Mouse (Mus musculus): ENCODE measurements around the gene Ctu2. TPM values are rescaled to one million over a fixed set of nuclear protein-coding genes. Genes with fewer than 3 reads are reported as not detected.

Gene Ctu2
- total and polyA plus RNA-seq, 3 experiments: 8.8 to 19.4 (median 10.9) TPM

DNA sequence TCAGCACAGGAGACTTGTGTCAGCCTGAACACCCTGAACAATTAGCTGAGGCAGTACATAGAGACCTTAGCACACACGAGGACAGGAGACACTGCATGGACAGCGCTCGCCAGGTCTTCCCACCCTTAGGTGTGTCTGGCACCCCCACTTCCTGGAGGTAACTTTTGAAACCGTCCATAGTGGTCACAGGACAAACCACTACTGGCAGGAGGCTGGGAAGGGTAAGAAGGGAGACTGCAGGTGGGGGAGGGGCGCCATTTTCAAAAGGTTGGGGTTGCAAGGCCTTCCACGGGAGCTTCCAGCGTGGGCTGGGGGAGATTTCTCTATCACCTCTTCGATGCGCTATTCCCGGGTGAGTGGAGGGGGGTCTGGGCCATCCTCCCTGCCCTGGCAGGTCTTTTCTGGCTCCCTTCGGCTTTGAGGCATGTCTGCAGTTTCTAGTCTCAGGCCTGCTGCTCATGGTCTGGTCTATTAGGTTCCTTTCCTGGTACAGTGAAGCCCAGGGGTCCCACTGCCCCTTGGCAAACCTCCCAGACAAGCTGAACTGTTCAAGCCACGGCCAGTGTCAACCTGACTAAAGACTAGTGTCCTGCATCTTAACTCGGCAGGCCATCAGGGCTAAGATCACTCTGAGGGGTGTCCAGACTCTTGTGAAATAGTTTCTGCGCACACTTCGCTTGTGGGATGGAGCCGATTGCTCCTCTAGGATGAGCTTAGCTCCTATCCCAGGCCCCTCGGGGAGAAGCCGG is 44.1 kb upstream of the Ctu2 start:
- peaks cover 72% of the 10 kb centered on the region for H3K4me1 ChIP-seq (ENCODE audit: insufficient read depth, low read depth, low read length)
- DNase-seq (ENCODE audit: low spot score): peak; percentile 54
- H3K36me3 ChIP-seq (replicated peaks): peaks cover 72% of the 10 kb centered on the region

DNA sequence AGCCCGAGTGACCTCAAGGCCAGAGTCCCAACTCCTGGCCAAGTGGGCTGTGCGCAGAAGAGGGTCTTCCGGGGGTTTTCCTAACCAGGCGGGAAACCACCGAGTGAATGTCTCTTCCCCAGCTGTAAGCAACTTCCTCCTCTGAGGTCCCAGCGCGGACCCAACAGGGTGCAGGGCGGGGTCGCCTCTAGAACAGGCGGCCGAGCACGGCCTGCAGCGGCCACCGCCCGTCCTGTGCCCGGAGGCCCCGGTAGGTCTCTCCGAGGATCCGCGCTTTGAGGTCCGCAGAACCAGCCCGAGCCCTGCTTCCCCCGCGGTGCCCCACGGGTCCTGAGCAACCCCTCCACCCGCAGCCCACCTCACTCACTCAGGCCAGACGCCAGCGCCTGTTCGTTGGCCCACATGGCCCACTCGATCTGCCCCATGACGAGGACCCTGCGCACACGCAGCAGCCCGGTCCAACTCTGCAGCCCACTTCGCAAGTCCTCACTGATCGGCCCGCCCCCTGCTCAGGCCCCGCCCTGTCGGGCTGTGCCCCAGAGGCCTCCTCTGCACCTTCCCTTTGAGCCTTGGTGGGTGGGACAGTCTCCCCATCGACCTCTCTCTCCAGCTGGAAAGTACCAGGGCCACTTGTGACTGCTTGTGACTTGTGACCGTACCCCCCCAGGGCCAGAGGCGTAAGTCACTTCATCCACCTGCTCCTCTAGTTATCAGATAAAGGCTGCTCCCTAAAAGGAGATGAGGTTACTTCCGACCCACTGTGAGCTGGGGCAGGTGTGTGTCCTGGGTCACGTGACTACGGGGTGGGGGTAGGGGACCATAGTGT is 43.3 kb upstream of the Ctu2 start, which contains the start of gene Cyba:
Gene Cyba, minus strand, starts transcription at position 488 of the 826 bp plus-strand sequence.
- Histone ChIP-seq H3K9me3 (replicated peaks) (peaks cover 3% of the 10 kb centered on the region), H3K4me1 (ENCODE audit: insufficient read depth, low read depth, low read length) (peaks cover 78% of the 10 kb centered on the region), H3K36me3 (replicated peaks) (peaks cover 72% of the 10 kb centered on the region), H3K4me3 (ENCODE audit: low read depth, low read length) (peak within 1 kb of the TSS; percentile 78), H3K27me3 (ENCODE audit: insufficient read depth, low read length) (no peaks in the 10 kb centered on the region)
- ATAC-seq (ENCODE audit: extremely low read depth, insufficient number of reproducible peaks, low FRiP score, poor library complexity, severe bottlenecking) (peak; percentile 64), DNase-seq (ENCODE audit: low spot score) (peak; percentile 86)
- TF ChIP-seq CTCF (IDR thresholded peaks at IDR 0.05; ENCODE audit: low read depth, low read length) (no peak), GATA2 (IDR thresholded peaks at IDR 0.05; ENCODE audit: borderline replicate concordance, low read depth, low read length) (no peak), POLR2AphosphoS5 (IDR thresholded peaks at IDR 0.05; ENCODE audit: insufficient replicate concordance, low read depth, low read length) (no peak), GATA1 (IDR thresholded peaks at IDR 0.05; ENCODE audit: borderline replicate concordance, low read length) (no peak), TAL1 (conservative IDR thresholded peaks at IDR 0.05; ENCODE audit: low read depth, low read length) (no peak)

More for the DNA sequence above, 44.1 kb upstream of the Ctu2 start:
- Histone ChIP-seq H3K4me3 (ENCODE audit: low read depth, low read length) (peak overlapping the region; percentile 78), H3K9me3 (replicated peaks) (peaks cover 3% of the 10 kb centered on the region), H3K27me3 (ENCODE audit: insufficient read depth, low read length) (no peaks in the 10 kb centered on the region)
- no peak for ATAC-seq (ENCODE audit: extremely low read depth, insufficient number of reproducible peaks, low FRiP score, poor library complexity, severe bottlenecking)
- no peak for TF ChIP-seq GATA2 (IDR thresholded peaks at IDR 0.05; ENCODE audit: borderline replicate concordance, low read depth, low read length)
- TF ChIP-seq CTCF (IDR thresholded peaks at IDR 0.05; ENCODE audit: low read depth, low read length): no peak
- no peak for TF ChIP-seq TAL1 (conservative IDR thresholded peaks at IDR 0.05; ENCODE audit: low read depth, low read length)
- TF ChIP-seq POLR2AphosphoS5 (IDR thresholded peaks at IDR 0.05; ENCODE audit: insufficient replicate concordance, low read depth, low read length): no peak
- no peak for TF ChIP-seq GATA1 (IDR thresholded peaks at IDR 0.05; ENCODE audit: borderline replicate concordance, low read length)

DNA sequence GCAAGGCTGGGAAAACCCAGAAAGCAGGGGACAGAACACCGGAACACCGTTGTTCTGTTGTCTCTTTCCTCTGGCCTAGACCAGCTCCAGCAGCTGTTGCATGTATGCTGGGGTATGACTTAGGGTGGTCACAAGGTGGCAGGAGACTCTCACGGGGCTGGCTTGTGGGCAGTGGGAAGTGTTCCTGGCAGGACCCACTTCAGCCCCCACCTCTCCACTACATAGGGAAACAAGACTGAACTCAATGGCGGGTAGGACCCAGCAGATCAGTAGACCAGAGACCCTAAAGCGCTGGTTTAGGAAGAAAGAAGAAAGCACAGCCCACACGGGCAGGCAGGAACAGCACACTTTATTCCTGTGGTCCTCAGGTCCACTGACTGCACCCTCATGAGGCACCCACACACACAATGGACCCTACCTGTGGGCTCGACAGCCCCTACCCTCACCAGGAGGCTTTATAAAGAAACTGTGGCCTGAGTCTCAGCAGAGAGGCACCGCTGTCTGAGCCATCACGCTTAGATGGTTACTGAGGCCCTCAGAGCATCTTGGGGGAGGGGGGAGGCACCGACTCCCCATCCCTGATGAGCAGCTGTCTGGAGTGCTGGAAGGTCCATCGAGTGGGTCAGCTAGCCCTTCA is 42.6 kb upstream of the Ctu2 start:
- Histone ChIP-seq H3K27me3 (ENCODE audit: insufficient read depth, low read length) (no peaks in the 10 kb centered on the region), H3K36me3 (replicated peaks) (peaks cover 72% of the 10 kb centered on the region), H3K4me3 (ENCODE audit: low read depth, low read length) (peak overlapping the region; percentile 78), H3K4me1 (ENCODE audit: insufficient read depth, low read depth, low read length) (peaks cover 78% of the 10 kb centered on the region), H3K9me3 (replicated peaks) (peaks cover 3% of the 10 kb centered on the region)
- DNase-seq (ENCODE audit: low spot score): no peak
- no peak for TF ChIP-seq TAL1 (conservative IDR thresholded peaks at IDR 0.05; ENCODE audit: low read depth, low read length)
- TF ChIP-seq GATA1 (IDR thresholded peaks at IDR 0.05; ENCODE audit: borderline replicate concordance, low read length): no peak
- TF ChIP-seq CTCF (IDR thresholded peaks at IDR 0.05; ENCODE audit: low read depth, low read length): no peak
- TF ChIP-seq GATA2 (IDR thresholded peaks at IDR 0.05; ENCODE audit: borderline replicate concordance, low read depth, low read length): no peak
- no peak for TF ChIP-seq POLR2AphosphoS5 (IDR thresholded peaks at IDR 0.05; ENCODE audit: insufficient replicate concordance, low read depth, low read length)
- 0 out of 2 replicates have a peak, but pooled peaks have one; percentile 12 for ATAC-seq (ENCODE audit: extremely low read depth, insufficient number of reproducible peaks, low FRiP score, poor library complexity, severe bottlenecking)

DNA sequence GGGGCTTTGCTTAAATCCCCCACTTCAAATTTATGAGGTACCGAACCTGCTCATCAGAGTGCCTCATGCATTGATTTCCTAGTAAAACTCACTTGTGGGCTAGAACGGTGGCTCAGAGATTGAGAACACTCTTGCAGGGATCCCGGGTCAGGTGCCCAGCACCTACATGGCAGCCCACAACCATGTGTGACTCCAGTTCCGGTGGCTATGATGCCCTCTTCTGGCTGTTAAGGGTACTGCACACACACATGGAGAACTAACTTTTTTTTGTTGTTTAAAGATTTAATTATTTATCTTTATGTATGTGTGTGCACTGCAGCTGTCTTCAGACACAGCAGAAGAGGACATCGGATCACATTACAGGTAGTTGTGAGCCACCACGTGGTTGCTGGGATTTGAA is 40.6 kb upstream of the Ctu2 start:
- Histone ChIP-seq H3K9me3 (replicated peaks) (peaks cover 3% of the 10 kb centered on the region), H3K4me1 (ENCODE audit: insufficient read depth, low read depth, low read length) (peaks cover 78% of the 10 kb centered on the region), H3K4me3 (ENCODE audit: low read depth, low read length) (no peak overlapping the region), H3K36me3 (replicated peaks) (peaks cover 78% of the 10 kb centered on the region), H3K27me3 (ENCODE audit: insufficient read depth, low read length) (no peaks in the 10 kb centered on the region)
- no peak for ATAC-seq (ENCODE audit: extremely low read depth, insufficient number of reproducible peaks, low FRiP score, poor library complexity, severe bottlenecking)
- DNase-seq (ENCODE audit: low spot score): no peak
- TF ChIP-seq CTCF (IDR thresholded peaks at IDR 0.05; ENCODE audit: low read depth, low read length) (peak; percentile 29; the same call in 1 of the 2 replicates), GATA2 (IDR thresholded peaks at IDR 0.05; ENCODE audit: borderline replicate concordance, low read depth, low read length) (no peak), TAL1 (conservative IDR thresholded peaks at IDR 0.05; ENCODE audit: low read depth, low read length) (no peak), GATA1 (IDR thresholded peaks at IDR 0.05; ENCODE audit: borderline replicate concordance, low read length) (no peak), POLR2AphosphoS5 (IDR thresholded peaks at IDR 0.05; ENCODE audit: insufficient replicate concordance, low read depth, low read length) (no peak)

DNA sequence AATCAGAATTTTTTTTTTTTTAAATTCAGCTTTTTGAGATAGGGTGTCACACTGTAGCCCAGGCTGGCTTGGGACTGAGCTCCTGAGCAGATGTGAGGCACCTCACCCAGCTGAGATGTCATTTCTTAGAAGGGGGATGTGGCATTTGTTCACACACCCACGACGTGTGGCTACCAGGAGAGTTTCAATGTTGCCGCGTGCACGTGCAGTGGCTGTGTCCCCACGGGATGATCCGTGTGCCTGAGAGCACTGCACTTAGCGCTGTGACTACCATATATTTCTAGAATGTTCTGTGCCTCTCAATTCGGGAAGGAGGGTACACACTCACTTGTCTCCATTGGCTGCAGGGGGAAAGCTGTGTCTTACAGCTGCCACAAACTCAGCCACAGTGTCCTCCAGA is 39.8 kb upstream of the Ctu2 start:
- TF ChIP-seq CTCF (IDR thresholded peaks at IDR 0.05; ENCODE audit: low read depth, low read length): no peak
- no peak for TF ChIP-seq POLR2AphosphoS5 (IDR thresholded peaks at IDR 0.05; ENCODE audit: insufficient replicate concordance, low read depth, low read length)
- no peak for TF ChIP-seq GATA2 (IDR thresholded peaks at IDR 0.05; ENCODE audit: borderline replicate concordance, low read depth, low read length)
- no peak for TF ChIP-seq GATA1 (IDR thresholded peaks at IDR 0.05; ENCODE audit: borderline replicate concordance, low read length)
- ATAC-seq (ENCODE audit: extremely low read depth, insufficient number of reproducible peaks, low FRiP score, poor library complexity, severe bottlenecking): no peak
- DNase-seq (ENCODE audit: low spot score): no peak
- peaks cover 75% of the 10 kb centered on the region for H3K36me3 ChIP-seq (replicated peaks)
- peaks cover 70% of the 10 kb centered on the region for H3K4me1 ChIP-seq (ENCODE audit: insufficient read depth, low read depth, low read length)
- H3K27me3 ChIP-seq (ENCODE audit: insufficient read depth, low read length): no peaks in the 10 kb centered on the region
- peak overlapping the region; percentile 57; the same call in 1 of the 2 replicates for H3K4me3 ChIP-seq (ENCODE audit: low read depth, low read length)
- H3K9me3 ChIP-seq (replicated peaks): peaks cover 3% of the 10 kb centered on the region

Data from G1E (cell line).